Mouse (Mus musculus): ENCODE data around the gene Slc4a1. TPM values are rescaled to one million over a fixed set of nuclear protein-coding genes. Genes with fewer than 3 reads are reported as not detected.

Slc4a1 gene
- polyA plus RNA-seq, 2 experiments = 570 to 606 TPM

- H3K9ac ChIP-seq (replicated peaks) = no peak overlapping the region
- H3K4me2 ChIP-seq (ENCODE audit: low read depth) = no peak overlapping the region
- no peaks in the 10 kb centered on the region for H3K9me3 ChIP-seq (ENCODE audit: control insufficient read depth, low read length)
- H3K27me3 ChIP-seq (ENCODE audit: control insufficient read depth, insufficient read depth, low read length) = peaks cover 26% of the 10 kb centered on the region
- 94% methylated on average over 11 of the region's 11 CpGs for WGBS (ENCODE audit: insufficient replicate concordance)
- TF ChIP-seq EP300 (IDR thresholded peaks at IDR 0.05; ENCODE audit: low read depth) = no peak
- TF ChIP-seq CTCF (IDR thresholded peaks at IDR 0.05; ENCODE audit: low read depth) = no peak
- peaks cover 35% of the 10 kb centered on the region for H3K36me3 ChIP-seq (replicated peaks; ENCODE audit: control insufficient read depth, insufficient read depth, low read depth)
- H3K4me1 ChIP-seq (replicated peaks; ENCODE audit: control insufficient read depth in 2 of 2, insufficient read depth in 2 of 2, low read length in 1 of 2) = peaks cover 11 to 12% of the 10 kb centered on the region in 2 experiments
- H3K4me3 ChIP-seq (ENCODE audit: insufficient read depth in 1 of 2, low read depth in 2 of 2, low read length in 2 of 2) = no peak overlapping the region
- no peak for ATAC-seq (ENCODE audit: insufficient read depth)
- DNase-seq (ENCODE audit: low read depth in 3 of 3, low spot score in 3 of 3) = no peak
- H3K27ac ChIP-seq = no peak overlapping the region
Observed at GRCm38 (mm10) chr11:102403657-102404056, 37.7 kb upstream of the Slc4a1 start.

GRCm38 (mm10) chr11:102401898-102402500 is 36.0 kb upstream of the Slc4a1 start:
- no peaks in the 10 kb centered on the region for H3K9me3 ChIP-seq (ENCODE audit: control insufficient read depth, low read length)
- no peak for DNase-seq (ENCODE audit: low read depth in 3 of 3, low spot score in 3 of 3)
- H3K4me2 ChIP-seq (ENCODE audit: low read depth) = no peak overlapping the region
- 63% methylated on average over 12 of the region's 12 CpGs for WGBS (ENCODE audit: insufficient replicate concordance)
- no peak for TF ChIP-seq EP300 (IDR thresholded peaks at IDR 0.05; ENCODE audit: low read depth)
- no peak for TF ChIP-seq CTCF (IDR thresholded peaks at IDR 0.05; ENCODE audit: low read depth)
- no peak for ATAC-seq (ENCODE audit: insufficient read depth)
- H3K27me3 ChIP-seq (ENCODE audit: control insufficient read depth, insufficient read depth, low read length) = peaks cover 42% of the 10 kb centered on the region
- H3K4me1 ChIP-seq (replicated peaks; ENCODE audit: control insufficient read depth in 2 of 2, insufficient read depth in 2 of 2, low read length in 1 of 2) = peaks cover 11 to 12% of the 10 kb centered on the region in 2 experiments
- no peak overlapping the region for H3K4me3 ChIP-seq (ENCODE audit: insufficient read depth in 1 of 2, low read depth in 2 of 2, low read length in 2 of 2)
- peaks cover 35% of the 10 kb centered on the region for H3K36me3 ChIP-seq (replicated peaks; ENCODE audit: control insufficient read depth, insufficient read depth, low read depth)
- no peak overlapping the region for H3K27ac ChIP-seq
- H3K9ac ChIP-seq (replicated peaks) = no peak overlapping the region

GRCm38 (mm10) chr11:102400513-102401084 is 34.6 kb upstream of the Slc4a1 start:
- Histone ChIP-seq H3K4me3 (ENCODE audit: insufficient read depth in 1 of 2, low read depth in 2 of 2, low read length in 2 of 2) (no peak overlapping the region), H3K9me3 (ENCODE audit: control insufficient read depth, low read length) (no peaks in the 10 kb centered on the region), H3K9ac (replicated peaks) (no peak overlapping the region), H3K27me3 (ENCODE audit: control insufficient read depth, insufficient read depth, low read length) (peaks cover 51% of the 10 kb centered on the region), H3K27ac (no peak overlapping the region), H3K36me3 (replicated peaks; ENCODE audit: control insufficient read depth, insufficient read depth, low read depth) (peaks cover 33% of the 10 kb centered on the region), H3K4me1 (replicated peaks; ENCODE audit: control insufficient read depth in 2 of 2, insufficient read depth in 2 of 2, low read length in 1 of 2) (peaks cover 5% of the 10 kb centered on the region in 2 experiments; a peak in 2 of 4 replicates), H3K4me2 (ENCODE audit: low read depth) (no peak overlapping the region)
- WGBS (ENCODE audit: insufficient replicate concordance) = 25% methylated on average over 12 of the region's 12 CpGs
- DNase-seq (ENCODE audit: low read depth in 3 of 3, low spot score in 3 of 3) (no peak), ATAC-seq (ENCODE audit: insufficient read depth) (no peak)
- TF ChIP-seq CTCF (IDR thresholded peaks at IDR 0.05; ENCODE audit: low read depth) (no peak), EP300 (IDR thresholded peaks at IDR 0.05; ENCODE audit: low read depth) (no peak)

- Histone ChIP-seq H3K4me1 (replicated peaks; ENCODE audit: control insufficient read depth in 2 of 2, insufficient read depth in 2 of 2, low read length in 1 of 2) (peaks cover 0 to 2% of the 10 kb centered on the region in 2 experiments; a peak in 1 of 4 replicates), H3K4me3 (ENCODE audit: insufficient read depth in 1 of 2, low read depth in 2 of 2, low read length in 2 of 2) (peak overlapping the region in 1 of 2 experiments; percentile 32; a peak in 2 of 4 replicates), H3K27ac (no peak overlapping the region), H3K36me3 (replicated peaks; ENCODE audit: control insufficient read depth, insufficient read depth, low read depth) (peaks cover 24% of the 10 kb centered on the region), H3K9me3 (ENCODE audit: control insufficient read depth, low read length) (no peaks in the 10 kb centered on the region), H3K4me2 (ENCODE audit: low read depth) (peak overlapping the region; percentile 52), H3K9ac (replicated peaks) (no peak overlapping the region), H3K27me3 (ENCODE audit: control insufficient read depth, insufficient read depth, low read length) (peaks cover 61% of the 10 kb centered on the region)
- 5% methylated on average over 34 of the region's 34 CpGs for WGBS (ENCODE audit: insufficient replicate concordance)
- ATAC-seq (ENCODE audit: insufficient read depth) (no peak), DNase-seq (ENCODE audit: low read depth in 3 of 3, low spot score in 3 of 3) (no peak)
- TF ChIP-seq EP300 (IDR thresholded peaks at IDR 0.05; ENCODE audit: low read depth) (no peak), CTCF (IDR thresholded peaks at IDR 0.05; ENCODE audit: low read depth) (no peak)
Observed at GRCm38 (mm10) chr11:102399610-102400072, 33.6 kb upstream of the Slc4a1 start.

GRCm38 (mm10) chr11:102399107-102399506 is 33.1 kb upstream of the Slc4a1 start:
- H3K27me3 ChIP-seq (ENCODE audit: control insufficient read depth, insufficient read depth, low read length) = peaks cover 66% of the 10 kb centered on the region
- H3K9ac ChIP-seq (replicated peaks) = no peak overlapping the region
- WGBS (ENCODE audit: insufficient replicate concordance) = 17% methylated on average over 15 of the region's 15 CpGs
- no peak overlapping the region for H3K4me3 ChIP-seq (ENCODE audit: insufficient read depth in 1 of 2, low read depth in 2 of 2, low read length in 2 of 2)
- ATAC-seq (ENCODE audit: insufficient read depth) (no peak), DNase-seq (ENCODE audit: low read depth in 3 of 3, low spot score in 3 of 3) (no peak)
- H3K4me2 ChIP-seq (ENCODE audit: low read depth) = no peak overlapping the region; the same call in 1 of the 2 replicates
- H3K36me3 ChIP-seq (replicated peaks; ENCODE audit: control insufficient read depth, insufficient read depth, low read depth) = peaks cover 18% of the 10 kb centered on the region
- peaks cover 0 to 2% of the 10 kb centered on the region in 2 experiments; a peak in 1 of 4 replicates for H3K4me1 ChIP-seq (replicated peaks; ENCODE audit: control insufficient read depth in 2 of 2, insufficient read depth in 2 of 2, low read length in 1 of 2)
- no peaks in the 10 kb centered on the region for H3K9me3 ChIP-seq (ENCODE audit: control insufficient read depth, low read length)
- no peak overlapping the region for H3K27ac ChIP-seq
- TF ChIP-seq CTCF (IDR thresholded peaks at IDR 0.05; ENCODE audit: low read depth) (no peak), EP300 (IDR thresholded peaks at IDR 0.05; ENCODE audit: low read depth) (no peak)
